Mouse (Mus musculus) MEL (cell line): ENCODE data around the gene Fkbp2. TPM values are rescaled to one million over a fixed set of nuclear protein-coding genes. Genes with fewer than 3 reads are reported as not detected.

Source experiments
- DNase-seq: peaks from one replicate; pipeline ENCODE4 v3.0.0; 2011; ENCODE audit warnings: low read depth, low spot score
- H3K27ac ChIP-seq: 2 replicates; pipeline ENCODE4 v1.5.1; 2012; ENCODE audit warnings: low read depth, mild to moderate bottlenecking, control low read depth, low read length, moderate library complexity; ENCODE audit not compliant: control insufficient read depth
- H3K27me3 ChIP-seq, 2 experiments: fragments of 150-350 bp in 1 of 2; sonication (generic) in 1 of 2; 2 replicates each; pipeline ENCODE4 v1.6.1; 2012; ENCODE audit warnings: low read length in 2 of 2, mild to moderate bottlenecking in 2 of 2, improper control_type of control experiment in 1 of 2, moderate library complexity in 1 of 2; ENCODE audit not compliant: insufficient read depth in 2 of 2, control insufficient read depth in 1 of 2
- H3K36me3 ChIP-seq, 2 experiments: 2 replicates each; pipeline ENCODE4 v1.6.1; 2012 to 2014; ENCODE audit warnings: low read length in 2 of 2, improper control_type of control experiment in 1 of 2, inconsistent platforms in 1 of 2, mild to moderate bottlenecking in 1 of 2; ENCODE audit not compliant: insufficient read depth in 2 of 2, control insufficient read depth in 1 of 2
- H3K4me1 ChIP-seq, 2 experiments: fragments of 150-350 bp in 1 of 2; sonication (generic) in 1 of 2; 2 replicates each; pipeline ENCODE4 v1.6.1; 2012; ENCODE audit warnings: low read length in 2 of 2, improper control_type of control experiment in 1 of 2, mild to moderate bottlenecking in 1 of 2; ENCODE audit not compliant: insufficient read depth in 2 of 2, control insufficient read depth in 1 of 2
- H3K4me3 ChIP-seq, 2 experiments: fragments of 150-350 bp in 1 of 2; sonication (generic) in 1 of 2; 2 replicates each; pipeline ENCODE4 v1.5.1; 2012; ENCODE audit warnings: low read depth in 2 of 2, low read length in 2 of 2, mild to moderate bottlenecking in 2 of 2, moderate library complexity in 2 of 2, control low read depth in 1 of 2, improper control_type of control experiment in 1 of 2; ENCODE audit not compliant: control insufficient read depth in 1 of 2, insufficient read depth in 1 of 2
- H3K79me2 ChIP-seq: 2 replicates; pipeline ENCODE4 v1.6.1; 2012; ENCODE audit warnings: mild to moderate bottlenecking, low read length, moderate library complexity; ENCODE audit not compliant: control insufficient read depth, poor library complexity, insufficient read depth
- H3K9ac ChIP-seq: 2 replicates; pipeline ENCODE4 v1.6.1; 2012; ENCODE audit warnings: low read depth, mild to moderate bottlenecking, control low read depth, low read length, moderate library complexity; ENCODE audit not compliant: control insufficient read depth, poor library complexity, severe bottlenecking
- H3K9me3 ChIP-seq: fragments of 150-350 bp; sonication (generic); replicated peaks from 2 replicates; pipeline ENCODE4 v1.6.1; 2012; ENCODE audit warnings: mild to moderate bottlenecking, low read length, improper control_type of control experiment, moderate library complexity; ENCODE audit not compliant: insufficient read depth
- BHLHE40 ChIP-seq: IDR thresholded peaks from 2 replicates; pipeline ENCODE4 v1.6.1; 2012; ENCODE audit warnings: low read depth, mild to moderate bottlenecking, inconsistent platforms, low read length, improper control_type of control experiment, borderline replicate concordance
- CHD1 ChIP-seq: IDR thresholded peaks from 2 replicates; pipeline ENCODE4 v1.6.1; 2012; ENCODE audit warnings: low read depth, mild to moderate bottlenecking, inconsistent platforms, low read length, improper control_type of control experiment
- CTCF ChIP-seq, 3 experiments: IDR thresholded peaks in 2 of 3; conservative IDR thresholded peaks in 1 of 3; 2 replicates each; pipeline ENCODE4 v1.5.1; 2011 to 2012; ENCODE audit warnings: low read length in 3 of 3, low read depth in 2 of 3, mild to moderate bottlenecking in 2 of 3, improper control_type of control experiment in 1 of 3, inconsistent platforms in 1 of 3, mixed read lengths in 1 of 3, moderate library complexity in 1 of 3; ENCODE audit not compliant: control insufficient read depth in 1 of 3, insufficient read depth in 1 of 3, poor library complexity in 1 of 3, severe bottlenecking in 1 of 3
- ELF1 ChIP-seq: IDR thresholded peaks from 2 replicates; pipeline ENCODE4 v1.6.1; 2014; ENCODE audit warnings: low read depth, mild to moderate bottlenecking, inconsistent platforms, low read length, improper control_type of control experiment, moderate library complexity
- EP300 ChIP-seq, 2 experiments: IDR thresholded peaks; 2 replicates each; pipeline ENCODE4 v1.6.1; 2011; ENCODE audit warnings: improper control_type of control experiment in 2 of 2, low read length in 2 of 2, low read depth in 1 of 2, mild to moderate bottlenecking in 1 of 2
- ETS1 ChIP-seq: IDR thresholded peaks from 2 replicates; pipeline ENCODE4 v1.6.1; 2012; ENCODE audit warnings: low read depth, mild to moderate bottlenecking, inconsistent platforms, low read length, improper control_type of control experiment, moderate library complexity
- GATA1 ChIP-seq: IDR thresholded peaks from 2 replicates; pipeline ENCODE4 v1.6.1; 2011; ENCODE audit warnings: low read depth, low read length, improper control_type of control experiment
- HCFC1 ChIP-seq: IDR thresholded peaks from 2 replicates; pipeline ENCODE4 v1.6.1; 2012; ENCODE audit warnings: low read depth, mild to moderate bottlenecking, inconsistent platforms, low read length, improper control_type of control experiment, moderate library complexity
- JUND ChIP-seq: IDR thresholded peaks from 2 replicates; pipeline ENCODE4 v1.6.1; 2011; ENCODE audit warnings: low read depth, mild to moderate bottlenecking, improper control_type of control experiment, low read length
- KAT2A ChIP-seq: conservative IDR thresholded peaks from 2 replicates; pipeline ENCODE4 v1.6.1; 2012; ENCODE audit warnings: low read depth, low read length, improper control_type of control experiment, inconsistent platforms
- MAX ChIP-seq: IDR thresholded peaks from 2 replicates; pipeline ENCODE4 v1.6.1; 2011; ENCODE audit warnings: low read length, improper control_type of control experiment
- MAZ ChIP-seq: IDR thresholded peaks from 2 replicates; pipeline ENCODE4 v1.6.1; 2012; ENCODE audit warnings: low read depth, mild to moderate bottlenecking, inconsistent platforms, low read length, improper control_type of control experiment
- MEF2A ChIP-seq: IDR thresholded peaks from 2 replicates; pipeline ENCODE4 v1.6.1; 2014; ENCODE audit warnings: low read depth, mild to moderate bottlenecking, inconsistent platforms, low read length, improper control_type of control experiment; ENCODE audit not compliant: poor library complexity, insufficient replicate concordance, severe bottlenecking; ENCODE audit errors: extremely low read depth
- MYB ChIP-seq: IDR thresholded peaks from 2 replicates; pipeline ENCODE4 v1.6.1; 2011; ENCODE audit warnings: mild to moderate bottlenecking, low read depth, low read length, improper control_type of control experiment
- MYC ChIP-seq: IDR thresholded peaks from 2 replicates; pipeline ENCODE4 v1.6.1; 2011; ENCODE audit warnings: low read depth, mild to moderate bottlenecking, low read length, improper control_type of control experiment, moderate library complexity
- NRF1 ChIP-seq: IDR thresholded peaks from 2 replicates; pipeline ENCODE4 v1.6.1; 2014; ENCODE audit warnings: low read depth, mild to moderate bottlenecking, inconsistent platforms, low read length, improper control_type of control experiment, moderate library complexity; ENCODE audit not compliant: poor library complexity, insufficient read depth, severe bottlenecking
- POLR2A ChIP-seq, 2 experiments: IDR thresholded peaks; 2 replicates each; pipeline ENCODE4 v1.6.1; 2011 to 2012; ENCODE audit warnings: low read length in 2 of 2, mild to moderate bottlenecking in 2 of 2, control low read depth in 1 of 2, improper control_type of control experiment in 1 of 2, low read depth in 1 of 2, moderate library complexity in 1 of 2; ENCODE audit not compliant: control insufficient read depth in 1 of 2, insufficient read depth in 1 of 2, poor library complexity in 1 of 2
- RCOR1 ChIP-seq: IDR thresholded peaks from 2 replicates; pipeline ENCODE4 v1.6.1; 2012; ENCODE audit warnings: low read depth, mild to moderate bottlenecking, inconsistent platforms, low read length, improper control_type of control experiment
- SIN3A ChIP-seq: IDR thresholded peaks from 2 replicates; pipeline ENCODE4 v1.6.1; 2012; ENCODE audit warnings: low read length, improper control_type of control experiment, inconsistent platforms
- SMC3 ChIP-seq: IDR thresholded peaks from 2 replicates; pipeline ENCODE4 v1.6.1; 2011; ENCODE audit warnings: low read depth, low read length, improper control_type of control experiment
- TBP ChIP-seq: IDR thresholded peaks from 2 replicates; pipeline ENCODE4 v1.8.0; 2011; ENCODE audit warnings: low read depth, low read length, improper control_type of control experiment
- TCF12 ChIP-seq: IDR thresholded peaks from 2 replicates; pipeline ENCODE4 v1.6.1; 2014; ENCODE audit warnings: low read depth, mild to moderate bottlenecking, inconsistent platforms, low read length, improper control_type of control experiment, moderate library complexity
- UBTF ChIP-seq: IDR thresholded peaks from 2 replicates; pipeline ENCODE4 v1.6.1; 2012; ENCODE audit warnings: low read depth, mild to moderate bottlenecking, inconsistent platforms, low read length, improper control_type of control experiment, moderate library complexity, borderline replicate concordance; ENCODE audit not compliant: insufficient read depth
- USF2 ChIP-seq, 2 experiments: IDR thresholded peaks; 2 replicates each; pipeline ENCODE4 v1.6.1; 2011 to 2012; ENCODE audit warnings: improper control_type of control experiment in 2 of 2, low read length in 2 of 2, borderline replicate concordance in 1 of 2, inconsistent platforms in 1 of 2, low read depth in 1 of 2, mild to moderate bottlenecking in 1 of 2; ENCODE audit not compliant: insufficient read depth in 1 of 2
- ZC3H11A ChIP-seq: IDR thresholded peaks from 2 replicates; pipeline ENCODE4 v1.6.1; 2012; ENCODE audit warnings: low read depth, mild to moderate bottlenecking, inconsistent platforms, low read length, improper control_type of control experiment
- polyA plus RNA-seq, 2 experiments: library from polyadenylated mRNA; stranded (reverse) in 1 of 2; unstranded in 1 of 2; fragments of >175 nt in 1 of 2; fragments of >200 nt in 1 of 2; gene quantifications; 2 replicates each; pipeline versions ENCODE4 v1.2.1 to v1.2.4; 2012; ENCODE audit warnings: low replicate concordance in 2 of 2, low read depth in 1 of 2; ENCODE audit not compliant: insufficient read length in 2 of 2, insufficient read depth in 1 of 2, missing spikeins in 1 of 2
- total RNA-seq: library from RNA; depleted of rRNA; stranded (reverse); fragments of 300-350 nt; gene quantifications from 2 replicates; pipeline ENCODE4 v1.2.3, GENCODE M21; 2012

Fkbp2 gene
- total and polyA plus RNA-seq, 3 experiments = 53.9 to 167 TPM; not detected in 1

GRCm38 (mm10) chr19:7019191-7019590, 38.9 kb upstream of the Fkbp2 start, which contains the start of gene Fermt3 (continued):
- 0 out of 2 replicates have a peak, but pooled peaks have one; percentile 4 for TF ChIP-seq NRF1
- TF ChIP-seq TBP = peak; percentile 88

GRCm38 (mm10) chr19:7018546-7018945, 38.2 kb upstream of the Fkbp2 start:
- peaks cover 6 to 36% of the 10 kb centered on the region in 2 experiments for H3K36me3 ChIP-seq
- no peaks in the 10 kb centered on the region for H3K9me3 ChIP-seq
- peaks cover 25% of the 10 kb centered on the region for H3K79me2 ChIP-seq
- no peaks in the 10 kb centered on the region for H3K27me3 ChIP-seq
- TF ChIP-seq MAZ = 0 out of 2 replicates have a peak, but pooled peaks have one; percentile 12
- 0 out of 2 replicates have a peak, but pooled peaks have one; percentile 13 for TF ChIP-seq MYC
- TF ChIP-seq MYB = no peak
- peak overlapping the region; percentile 99 for H3K27ac ChIP-seq
- peak overlapping the region; percentile 76 to 94 for H3K4me3 ChIP-seq
- H3K9ac ChIP-seq = peak overlapping the region; percentile 96
- DNase-seq = no peak
- H3K4me1 ChIP-seq = peaks cover 9 to 28% of the 10 kb centered on the region in 2 experiments

DNA sequence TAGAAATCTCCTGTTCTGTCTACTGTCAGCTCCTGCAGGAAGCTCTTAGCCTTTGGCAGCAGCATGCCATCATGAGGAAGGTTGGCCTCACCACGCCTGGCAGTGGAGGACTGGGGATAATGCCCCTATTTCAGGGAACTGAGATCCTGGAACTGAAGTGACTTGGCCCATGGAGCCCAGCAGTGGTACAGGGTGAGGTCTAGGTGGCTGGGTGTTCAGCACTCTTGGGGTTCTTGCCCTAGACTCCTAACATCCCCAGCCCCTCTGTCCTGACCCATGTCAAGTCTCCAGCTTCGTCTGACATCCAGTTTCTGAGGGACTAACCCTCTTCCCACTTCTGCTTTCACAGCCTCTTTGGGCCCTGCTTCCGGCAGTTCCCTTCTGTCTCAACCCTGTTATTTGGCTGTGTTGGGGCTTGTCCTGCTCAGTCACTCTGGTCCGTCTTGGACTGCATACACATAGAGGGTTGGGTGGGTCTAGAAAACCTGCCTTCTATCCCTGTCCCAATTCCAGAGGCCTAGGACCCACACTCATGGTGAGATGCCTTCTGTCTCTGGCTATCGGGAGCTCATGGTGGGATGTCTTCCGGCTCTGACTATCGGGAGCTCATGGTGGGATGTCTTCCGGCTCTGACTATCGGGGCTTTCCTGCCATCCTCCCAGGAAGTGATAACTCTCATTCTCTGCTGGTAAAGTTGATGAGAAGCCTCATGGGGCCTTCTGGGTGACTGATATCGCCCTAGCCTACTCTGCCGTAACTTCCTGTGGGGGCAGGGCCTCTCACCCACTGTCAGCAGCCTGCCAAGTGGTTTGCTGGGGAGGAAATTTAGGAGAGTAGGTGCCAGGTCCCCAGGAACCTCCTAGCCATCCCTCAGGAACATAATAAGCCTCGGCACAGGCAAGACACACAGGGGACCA, 37.5 kb upstream of the Fkbp2 start:
- Histone ChIP-seq H3K4me3 (peak overlapping the region; percentile 76 to 94), H3K9me3 (no peaks in the 10 kb centered on the region), H3K4me1 (peaks cover 9 to 28% of the 10 kb centered on the region in 2 experiments), H3K27ac (peak overlapping the region; percentile 99), H3K27me3 (no peaks in the 10 kb centered on the region), H3K79me2 (peaks cover 27% of the 10 kb centered on the region), H3K36me3 (peaks cover 6 to 36% of the 10 kb centered on the region in 2 experiments), H3K9ac (peak overlapping the region; percentile 96)
- DNase-seq = peak; percentile 97
- TF ChIP-seq GATA1 = peak; percentile 98
- TF ChIP-seq MAX = peak; percentile 44; the same call in 1 of the 2 replicates
- TF ChIP-seq MYC = 0 out of 2 replicates have a peak, but pooled peaks have one; percentile 55
- TF ChIP-seq CTCF (IDR thresholded peaks at IDR 0.05 in 2 of 3, conservative IDR thresholded peaks at IDR 0.05 in 1 of 3; ENCODE audit: control insufficient read depth in 1 of 3, insufficient read depth in 1 of 3, low read depth in 2 of 3, low read length in 3 of 3, poor library complexity in 1 of 3, severe bottlenecking in 1 of 3) = no peak
- TF ChIP-seq USF2 (IDR thresholded peaks at IDR 0.05; ENCODE audit: borderline replicate concordance in 1 of 2, insufficient read depth in 1 of 2, low read depth in 1 of 2, low read length in 2 of 2) = no peak
- peak; percentile 47 to 92; a peak in 2 of 4 replicates for TF ChIP-seq POLR2A (IDR thresholded peaks at IDR 0.05; ENCODE audit: control insufficient read depth in 1 of 2, insufficient read depth in 1 of 2, low read depth in 1 of 2, low read length in 2 of 2, poor library complexity in 1 of 2)
- no peak for TF ChIP-seq JUND
- TF ChIP-seq ETS1 = peak; percentile 92
- TF ChIP-seq MEF2A = no peak
- TF ChIP-seq MYB = no peak
- peak; percentile 93 for TF ChIP-seq SIN3A
- peak; percentile 87 for TF ChIP-seq RCOR1
- TF ChIP-seq KAT2A = no peak; the same call in 1 of the 2 replicates
- TF ChIP-seq ELF1 = peak; percentile 80
- no peak for TF ChIP-seq UBTF
- no peak for TF ChIP-seq SMC3
- TF ChIP-seq MAZ = 0 out of 2 replicates have a peak, but pooled peaks have one; percentile 32
- no peak for TF ChIP-seq BHLHE40
- TF ChIP-seq CHD1 = no peak
- no peak for TF ChIP-seq ZC3H11A
- TF ChIP-seq TCF12 = peak; percentile 97
- peak; percentile 84 to 97 for TF ChIP-seq EP300 (IDR thresholded peaks at IDR 0.05; ENCODE audit: low read depth in 1 of 2, low read length in 2 of 2)
- TF ChIP-seq HCFC1 = peak; percentile 78
